Comparison of ENCODE assay signal across 11 mouse cellular contexts in genomic region chr8:80810916-80811315, GRCm38 (mm10).
DNase-seq lines count a peak whose midpoint lies in the region; ATAC-seq and TF ChIP-seq lines count a peak whose summit lies in the region.
"Had no signal": no experiment of that assay in that cellular context is flagged by ENCODE, and none has a peak within 500 bp of the region (broad histone marks: within the 10 kb centered on the region; RNA-seq: fewer than 3 reads in every experiment).

No protein-coding gene starts in this region.

- no peak for ATAC-seq in kidney, postnatal 0 days (replicated peaks; ENCODE audit: low FRiP score, low read depth)
- no peak for ATAC-seq in heart, embryonic 15.5 days (replicated peaks; ENCODE audit: insufficient number of reproducible peaks, insufficient read depth, low FRiP score, low read depth)
- ATAC-seq in liver, embryonic 16.5 days (ENCODE audit: low read depth): no peak

- no peak for TF ChIP-seq CTCF in kidney, postnatal 0 days (IDR thresholded peaks at IDR 0.05; ENCODE audit: low read depth)

- peak overlapping the region; percentile 85 for H3K27ac ChIP-seq in kidney, postnatal 0 days
- peak overlapping the region; percentile 93 for H3K27ac ChIP-seq in heart, embryonic 15.5 days
- peak overlapping the region; percentile 42; the same call in 1 of the 2 replicates for H3K27ac ChIP-seq in liver, embryonic 16.5 days (ENCODE audit: low read length)

- H3K36me3 ChIP-seq in kidney, postnatal 0 days (ENCODE audit: insufficient read depth, low read length): no peaks in the 10 kb centered on the region
- H3K36me3 ChIP-seq in heart, embryonic 15.5 days: no peaks in the 10 kb centered on the region
- no peaks in the 10 kb centered on the region for H3K36me3 ChIP-seq in liver, embryonic 16.5 days (ENCODE audit: control insufficient read depth, insufficient read depth)
- H3K36me3 ChIP-seq: G1E had no signal

- H3K4me2 ChIP-seq in kidney, postnatal 0 days (ENCODE audit: low read length): no peak overlapping the region
- H3K4me2 ChIP-seq in heart, embryonic 15.5 days: peak overlapping the region; percentile 26
- H3K4me2 ChIP-seq in liver, embryonic 16.5 days (ENCODE audit: low read depth, low read length): no peak overlapping the region

- H3K9ac ChIP-seq in kidney, postnatal 0 days (ENCODE audit: low read depth, low read length): no peak overlapping the region
- no peak overlapping the region for H3K9ac ChIP-seq in heart, embryonic 15.5 days
- H3K9ac ChIP-seq in liver, embryonic 16.5 days (ENCODE audit: low read depth, low read length): no peak overlapping the region

- no peaks in the 10 kb centered on the region for H3K27me3 ChIP-seq in kidney, postnatal 0 days (ENCODE audit: insufficient read depth, low read length)
- no peaks in the 10 kb centered on the region for H3K27me3 ChIP-seq in heart, embryonic 15.5 days
- no peaks in the 10 kb centered on the region for H3K27me3 ChIP-seq in liver, embryonic 16.5 days (ENCODE audit: control insufficient read depth, insufficient read depth, low read depth, low read length)

- peaks cover 25% of the 10 kb centered on the region for H3K4me1 ChIP-seq in kidney, postnatal 0 days (replicated peaks; ENCODE audit: insufficient read depth, low read length)
- peaks cover 69% of the 10 kb centered on the region for H3K4me1 ChIP-seq in heart, embryonic 15.5 days (replicated peaks)
- H3K4me1 ChIP-seq in liver, embryonic 16.5 days (ENCODE audit: control insufficient read depth, low read depth, low read length): peaks cover 5% of the 10 kb centered on the region

- H3K4me3 ChIP-seq in kidney, postnatal 0 days (replicated peaks; ENCODE audit: low read depth, low read length): no peak overlapping the region
- H3K4me3 ChIP-seq in heart, embryonic 15.5 days: no peak overlapping the region
- no peak overlapping the region for H3K4me3 ChIP-seq in liver, embryonic 16.5 days (ENCODE audit: low read depth, low read length)

- WGBS in kidney, postnatal 0 days: 29% methylated on average over 4 of the region's 4 CpGs
- 35% methylated on average over 4 of the region's 4 CpGs for WGBS in heart, embryonic 15.5 days
- WGBS in liver, embryonic 16.5 days (ENCODE audit: insufficient replicate concordance): 68% methylated on average over 4 of the region's 4 CpGs

- peak; percentile 26 for DNase-seq in adrenal gland, adult 2 months
- DNase-seq in adrenal gland, adult 8-10 months: no peak
- no peak for DNase-seq in kidney, postnatal 0 days (ENCODE audit: low spot score)
- DNase-seq in kidney, adult 11 months: no peak
- DNase-seq in embryo, embryonic 11 days: no peak
- no peak for DNase-seq in cerebellum, adult 11 months
- DNase-seq: cerebellum, adult 2 months; midbrain, embryonic 14.5 days had no signal

- no peaks in the 10 kb centered on the region for H3K9me3 ChIP-seq in kidney, postnatal 0 days (replicated peaks; ENCODE audit: low read length)
- H3K9me3 ChIP-seq in heart, embryonic 15.5 days (replicated peaks): no peaks in the 10 kb centered on the region
- no peaks in the 10 kb centered on the region for H3K9me3 ChIP-seq in liver, embryonic 16.5 days (replicated peaks; ENCODE audit: control insufficient read depth, low read length)
- H3K9me3 ChIP-seq: G1E had no signal

Comparison
In these comparisons a context has a peak if more than half of its experiments do, and no peak if none do; other contexts are left out.
1. H3K27ac ChIP-seq: peak in every context shown above with its lines; median percentile 93 in heart, embryonic 15.5 days; 85 in kidney, postnatal 0 days; 42 in liver, embryonic 16.5 days.